Mouse (Mus musculus) retina, postnatal 1 day (tissue): ENCODE results near the gene Tmem229b.
"Not testable (repeated sequence)": the region's sequence is repeated elsewhere in the genome, so short reads cannot be mapped to it uniquely, and the experiment has no call there.

Source experiments
- DNase-seq: peaks from one replicate; pipeline ENCODE4 v3.0.0-alpha.2; 2012

Gene Tmem229b

DNA sequence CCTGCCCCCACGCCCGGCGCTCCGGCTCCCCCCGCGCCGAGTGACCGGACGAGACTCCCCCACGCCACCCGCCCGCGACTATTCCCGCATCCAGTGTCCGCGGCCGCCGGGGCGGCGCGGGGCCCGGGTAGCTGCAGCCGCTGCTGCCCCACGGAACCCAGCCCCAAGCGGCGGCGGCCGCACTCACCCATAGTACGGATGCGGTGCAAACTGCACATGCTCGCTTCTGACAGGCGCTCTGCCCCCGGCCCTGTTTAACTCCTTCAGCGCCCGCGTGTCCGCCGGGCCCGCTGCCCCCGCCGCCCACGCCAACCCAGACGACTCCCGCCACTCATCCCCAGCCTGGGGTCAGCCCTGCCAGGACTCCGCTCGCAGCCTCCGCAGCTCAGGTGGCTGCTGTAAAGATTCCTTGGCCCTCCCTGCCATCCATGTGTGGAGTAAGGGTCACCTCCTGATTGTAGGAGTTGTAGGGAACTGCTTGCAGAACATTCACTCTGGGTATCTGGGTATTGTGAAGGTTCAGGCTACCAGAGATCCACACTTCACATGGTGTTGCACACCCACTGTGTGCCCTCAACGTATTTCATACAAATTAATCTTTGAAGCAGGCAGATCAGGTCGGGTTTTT is at the start of gene Tmem229b:
Tmem229b (minus strand) TSS at position 502 of the 628 bp plus-strand sequence.
- peak; percentile 80 for DNase-seq

DNA sequence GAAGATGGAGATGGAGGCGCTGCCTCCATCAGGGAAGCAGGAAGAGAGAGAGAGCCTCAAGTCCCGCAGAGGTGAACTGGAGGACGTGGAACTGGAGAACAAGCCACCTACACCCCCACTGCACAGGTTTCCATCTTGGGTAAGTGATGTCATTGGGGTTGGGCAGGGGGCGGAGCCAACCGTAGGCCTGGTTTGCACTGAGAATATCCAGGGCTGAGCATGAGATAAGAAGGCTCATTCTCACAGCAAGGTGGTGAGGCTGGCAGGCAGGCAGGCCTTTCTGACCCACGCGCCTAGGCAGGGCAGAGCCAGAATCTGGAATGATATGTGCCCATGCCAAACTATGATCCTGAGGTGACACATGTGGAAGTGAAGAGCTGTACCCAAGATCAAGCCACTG is 47.8 kb upstream of the Tmem229b start:
- DNase-seq, result no peak

DNA sequence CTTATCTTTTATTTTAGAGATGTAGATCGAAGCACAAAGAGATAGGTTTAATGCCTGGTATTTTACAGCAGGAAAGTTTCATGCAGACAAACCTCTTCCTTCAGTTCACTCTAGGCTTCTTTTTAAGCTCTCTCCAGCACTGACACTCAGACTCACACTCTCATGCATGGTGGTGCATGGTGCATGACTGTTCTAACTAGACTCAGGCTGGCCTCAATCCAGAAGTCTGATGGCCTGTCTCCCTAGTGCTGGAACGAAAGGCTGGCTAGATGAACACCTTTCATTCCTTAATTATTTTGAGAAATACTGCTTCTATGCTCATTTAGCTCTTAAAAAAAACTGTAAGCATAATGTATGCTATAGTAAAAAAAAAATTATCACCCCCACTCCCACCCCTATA is 44.6 kb upstream of the Tmem229b start:
- DNase-seq, result no peak

DNA sequence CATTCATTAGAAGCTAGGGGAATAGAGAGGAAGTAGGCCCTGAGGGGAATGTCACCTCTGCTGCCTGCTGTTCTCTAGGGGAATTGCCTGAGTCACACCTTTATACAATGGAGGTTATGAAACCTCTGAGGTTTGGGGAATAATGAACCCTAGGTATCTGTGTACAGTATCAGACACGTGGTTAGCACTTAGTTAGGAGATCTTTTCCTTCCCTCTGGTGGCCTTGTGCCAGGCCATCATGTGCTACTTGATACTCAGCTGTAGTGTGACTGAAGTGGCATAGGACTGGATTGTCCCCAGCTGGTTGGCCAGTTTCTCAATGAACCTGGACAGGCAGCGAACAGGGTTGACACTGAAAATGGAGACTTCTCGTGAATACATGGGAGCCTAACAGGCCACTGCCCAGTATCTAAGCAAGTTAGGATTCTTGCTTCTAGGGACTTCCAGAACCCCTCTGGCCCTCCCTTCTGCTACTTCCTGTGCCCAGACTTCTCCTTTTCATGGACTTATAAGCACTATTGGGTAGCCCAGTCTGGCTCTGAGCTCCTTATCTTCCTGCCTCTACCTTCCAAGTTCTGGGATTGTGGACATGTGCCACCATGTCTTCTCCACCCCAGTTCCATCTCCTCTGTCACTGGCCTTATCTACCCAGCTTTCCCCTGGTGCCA is 43.3 kb upstream of the Tmem229b start:
- no peak for DNase-seq

DNA sequence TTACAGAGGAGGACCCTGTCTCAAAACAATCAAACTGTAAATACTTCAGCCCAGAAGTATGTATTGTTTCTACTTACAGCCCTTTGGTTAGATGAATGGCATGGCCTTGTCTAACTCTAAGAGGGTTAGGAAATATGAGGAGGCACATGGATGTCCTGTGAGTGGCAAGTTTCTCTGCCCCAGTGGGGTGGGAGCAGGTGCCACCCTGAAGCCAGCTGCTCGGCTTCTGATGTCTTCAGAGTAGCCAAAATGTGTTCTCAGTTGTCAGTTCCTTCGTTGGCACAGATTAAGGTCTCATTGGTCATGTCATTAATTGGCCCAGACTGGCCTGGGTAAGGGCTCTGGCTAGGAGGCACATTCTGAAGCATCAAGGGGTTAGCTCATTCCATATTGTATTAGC is 42.4 kb upstream of the Tmem229b start:
- DNase-seq, result no peak

DNA sequence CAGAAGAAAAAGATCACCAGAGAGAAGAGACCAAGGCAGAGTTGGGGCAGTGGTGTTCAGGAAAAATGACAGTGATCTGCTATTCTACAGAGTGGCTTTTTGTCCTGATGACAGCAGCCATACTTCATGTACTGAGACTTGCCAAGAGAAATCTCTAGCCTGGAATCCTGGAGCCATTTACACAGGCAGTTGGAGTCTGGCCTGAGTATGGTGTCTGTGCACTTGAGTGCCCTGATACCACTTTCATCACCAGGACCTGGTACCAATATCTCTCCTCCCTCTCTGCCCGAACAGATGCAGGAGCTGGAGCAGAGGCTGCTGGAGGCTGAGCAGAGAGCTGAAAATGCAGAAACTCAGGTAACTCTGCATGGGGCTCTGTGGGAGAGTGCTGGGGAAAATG is 41.5 kb upstream of the Tmem229b start:
- DNase-seq, result no peak

DNA sequence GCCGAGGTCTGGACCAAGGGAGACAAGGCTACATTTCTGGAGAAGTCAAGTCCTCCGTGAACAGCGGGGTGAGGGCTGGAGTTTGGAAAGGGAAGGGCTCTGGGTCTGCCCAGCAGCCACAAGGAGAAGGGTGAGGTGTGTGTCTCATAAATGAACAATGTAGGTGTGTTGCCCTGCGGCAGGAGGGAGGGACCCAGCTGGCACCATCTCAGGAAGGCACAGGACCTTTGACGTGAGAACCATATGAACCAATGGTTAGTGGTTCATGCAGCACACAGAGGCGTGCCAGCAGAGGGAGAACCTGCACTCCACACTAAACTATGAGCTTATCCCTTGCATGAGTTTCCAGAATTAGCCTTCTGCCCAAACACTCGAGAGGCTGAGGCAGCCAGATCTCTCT is 39.8 kb upstream of the Tmem229b start:
- no peak for DNase-seq

DNA sequence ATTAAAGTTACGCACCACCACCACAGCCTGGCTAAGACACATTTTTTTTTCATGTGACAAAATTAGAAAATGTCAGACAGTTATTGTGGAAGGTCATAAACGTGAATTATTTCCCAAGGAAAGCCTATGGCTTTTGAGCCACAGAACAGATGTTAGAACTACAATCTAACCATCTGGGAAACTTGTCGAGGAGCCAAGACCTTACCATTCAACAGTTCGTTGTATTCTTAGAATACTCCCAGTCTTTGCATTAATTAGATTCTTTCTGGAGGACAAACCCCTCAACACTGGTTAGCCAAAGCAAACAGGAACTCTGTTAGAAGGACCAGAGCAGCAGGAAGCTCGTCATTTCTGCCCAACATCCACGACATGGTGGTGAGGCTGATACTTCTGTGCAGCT is 38.7 kb upstream of the Tmem229b start:
- DNase-seq, result no peak

DNA sequence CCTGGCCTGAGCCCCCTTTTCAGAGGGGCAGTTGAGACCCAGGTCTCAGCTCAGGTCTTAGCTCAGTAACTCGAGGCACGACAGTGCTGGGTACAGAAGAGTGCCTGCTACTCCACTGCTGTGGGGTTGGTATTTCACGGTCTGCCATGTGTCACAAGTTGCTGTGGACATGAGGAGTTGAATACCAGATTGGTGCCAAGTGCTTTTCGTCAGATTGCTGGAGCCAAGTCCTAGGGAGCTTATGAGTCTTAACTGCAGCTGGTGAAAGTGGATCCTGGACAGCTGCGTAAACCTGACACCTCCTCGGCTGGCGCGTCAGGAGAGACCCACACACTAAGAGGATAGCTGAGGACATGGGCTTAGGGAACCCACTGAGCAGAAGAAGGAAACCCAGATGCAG is 37.2 kb upstream of the Tmem229b start:
- peak; percentile 11 for DNase-seq

DNA sequence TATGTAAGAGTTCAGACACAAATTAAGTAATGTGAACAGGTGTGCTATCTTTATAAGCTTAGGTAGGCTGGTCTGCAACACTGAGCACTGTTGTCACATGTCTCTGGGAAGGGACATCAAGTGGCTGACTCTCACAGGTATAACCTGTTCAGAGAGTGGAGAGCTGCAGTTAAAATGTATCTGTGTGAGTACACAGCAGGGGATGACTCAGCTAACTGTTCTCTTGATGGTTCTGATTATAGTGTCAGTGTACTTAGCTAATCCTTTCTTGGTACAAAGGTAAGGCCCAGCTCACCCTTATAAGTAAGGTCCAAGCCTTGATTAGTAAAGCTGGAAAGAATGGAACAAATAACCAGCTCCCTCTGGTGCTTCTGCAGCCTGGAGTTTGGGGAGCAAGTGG is 34.0 kb upstream of the Tmem229b start:
- no peak for DNase-seq

DNA sequence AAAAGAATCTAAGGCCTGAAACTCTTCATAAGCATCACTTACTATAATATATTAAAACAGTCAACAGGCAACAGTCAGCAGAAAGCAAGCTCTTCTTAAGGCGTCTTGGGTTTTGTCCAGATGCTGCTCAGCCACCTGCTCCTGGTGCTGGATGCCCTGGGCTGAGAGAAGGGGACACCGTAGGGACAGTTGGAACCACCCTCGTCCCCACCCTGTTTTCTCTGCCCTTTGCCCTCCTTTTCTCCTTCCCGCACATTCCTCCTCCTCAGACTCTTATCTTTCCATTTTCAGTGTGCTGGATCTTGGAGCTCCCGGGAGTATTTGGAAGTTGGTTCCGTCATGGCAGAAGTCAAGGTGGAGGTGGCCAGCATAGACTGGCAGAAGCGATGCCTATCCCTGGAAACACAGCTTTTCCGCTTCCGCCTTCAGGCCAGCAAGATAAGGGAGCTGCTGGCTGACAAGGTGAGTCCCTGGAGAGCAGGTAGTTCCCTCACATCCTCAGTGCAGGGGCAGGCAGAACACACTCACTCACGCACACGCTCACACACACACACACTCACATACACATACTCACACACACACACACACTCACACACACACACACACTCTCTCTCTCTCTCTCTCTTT is 32.9 kb upstream of the Tmem229b start:
- no peak for DNase-seq

DNA sequence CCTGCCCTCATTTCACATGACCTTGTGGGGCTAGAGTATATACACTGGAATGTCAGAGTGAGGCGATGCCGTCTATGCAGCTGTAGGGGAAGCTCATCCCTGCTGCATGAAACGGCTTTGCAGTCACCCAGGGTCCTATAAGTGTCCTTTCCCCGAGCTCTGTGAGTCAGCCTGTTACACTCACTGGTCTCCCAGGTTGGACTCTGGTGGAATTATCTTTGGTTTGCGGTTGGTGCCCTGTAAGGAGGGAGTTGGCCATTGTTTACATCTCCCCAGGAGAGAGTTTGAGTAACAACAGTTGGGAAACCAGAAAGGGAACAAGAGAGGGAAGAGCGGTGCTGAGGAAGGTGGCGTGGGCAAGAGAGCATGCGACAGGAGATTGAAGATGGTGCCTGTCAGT is 32.3 kb upstream of the Tmem229b start:
- DNase-seq, result no peak

DNA sequence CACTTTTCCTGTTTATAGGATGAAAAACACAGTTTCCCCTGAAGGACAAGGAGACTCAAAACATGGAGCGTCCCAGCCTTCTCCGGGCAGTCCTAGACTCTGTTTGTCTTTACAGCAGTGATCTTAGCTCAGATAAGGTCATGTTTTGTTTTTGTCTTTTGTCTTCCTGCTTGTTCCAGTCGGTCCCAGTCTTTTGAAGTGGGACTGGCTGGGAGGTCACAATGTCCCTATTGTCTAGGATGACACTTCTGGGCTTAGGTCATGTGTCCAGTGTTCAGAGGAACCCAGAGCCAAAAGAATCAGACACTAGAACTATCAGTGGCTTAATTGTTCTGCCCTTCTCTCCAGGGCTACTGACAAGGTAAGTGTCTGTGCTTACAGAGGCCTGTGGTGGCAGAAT is 27.9 kb upstream of the Tmem229b start:
- peak; percentile 36 for DNase-seq

DNA sequence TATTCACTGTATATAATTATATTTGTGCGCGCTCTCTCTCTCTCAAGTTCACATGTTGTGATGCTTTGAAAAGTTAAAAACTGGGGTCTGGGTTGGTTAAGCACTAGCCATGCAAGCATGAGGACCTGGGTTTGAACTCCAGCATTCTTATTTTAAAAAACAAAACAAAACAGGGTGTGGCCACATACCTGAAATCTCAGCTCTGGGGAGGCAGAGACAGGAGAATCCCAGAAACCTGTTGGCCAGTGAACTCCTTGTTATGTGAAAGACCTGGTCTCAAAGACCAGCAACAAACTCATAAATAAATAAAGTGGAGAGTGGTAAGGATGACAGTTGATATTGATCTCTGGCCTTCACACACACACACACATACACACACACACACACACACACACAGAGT is 26.9 kb upstream of the Tmem229b start:
- DNase-seq, result no peak

DNA sequence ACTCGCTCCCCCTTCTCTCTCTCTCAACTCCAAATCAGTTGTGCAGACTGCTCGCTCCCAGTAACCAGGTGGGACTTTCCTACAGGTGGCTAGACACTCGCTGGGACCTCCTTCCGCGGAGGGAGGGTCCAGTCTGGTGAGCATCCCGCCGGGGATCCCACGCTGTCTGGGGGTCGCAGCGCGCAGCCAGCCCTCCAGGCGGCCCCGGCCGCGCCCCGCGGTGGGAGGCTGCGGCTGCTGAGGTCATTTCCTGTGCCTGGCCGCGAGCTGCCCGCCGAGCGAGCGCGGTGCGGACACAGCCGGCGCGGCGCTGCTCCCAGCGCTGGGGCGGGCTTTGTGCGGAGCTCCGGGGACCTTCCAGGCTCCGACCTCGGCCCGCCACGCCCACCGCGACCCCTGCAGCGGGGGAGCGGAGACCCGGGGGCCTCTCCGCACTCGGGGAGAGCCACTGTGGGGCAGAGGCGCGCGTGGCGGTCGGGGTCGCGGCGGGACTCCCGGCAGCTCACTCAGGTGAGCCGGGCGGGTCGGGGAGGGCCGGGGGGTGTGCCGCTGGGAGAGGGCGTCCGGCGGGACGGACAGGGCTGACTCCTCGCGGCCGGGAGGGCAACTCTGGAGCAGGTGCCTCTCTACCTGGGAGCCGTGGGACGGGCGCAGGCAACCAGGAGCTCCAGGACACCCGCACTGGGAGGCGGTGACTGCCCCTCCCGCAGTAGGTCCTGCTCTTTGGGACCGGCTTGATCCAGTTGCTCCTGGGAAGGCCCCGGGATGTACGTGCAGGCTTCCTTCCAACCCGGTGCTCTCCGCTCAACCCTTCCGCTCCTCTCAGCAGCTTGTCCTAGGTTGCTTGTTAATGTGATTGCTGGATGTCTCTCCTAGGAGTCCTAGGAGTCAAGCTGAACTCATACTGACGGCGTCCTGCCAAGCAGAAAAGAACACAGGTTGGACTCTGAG is 21.8 kb upstream of the Tmem229b start, which contains the start of gene Plekhh1:
Plekhh1 (plus strand) TSS at position 253 of the 951 bp plus-strand sequence.
- DNase-seq, result peak; percentile 84

DNA sequence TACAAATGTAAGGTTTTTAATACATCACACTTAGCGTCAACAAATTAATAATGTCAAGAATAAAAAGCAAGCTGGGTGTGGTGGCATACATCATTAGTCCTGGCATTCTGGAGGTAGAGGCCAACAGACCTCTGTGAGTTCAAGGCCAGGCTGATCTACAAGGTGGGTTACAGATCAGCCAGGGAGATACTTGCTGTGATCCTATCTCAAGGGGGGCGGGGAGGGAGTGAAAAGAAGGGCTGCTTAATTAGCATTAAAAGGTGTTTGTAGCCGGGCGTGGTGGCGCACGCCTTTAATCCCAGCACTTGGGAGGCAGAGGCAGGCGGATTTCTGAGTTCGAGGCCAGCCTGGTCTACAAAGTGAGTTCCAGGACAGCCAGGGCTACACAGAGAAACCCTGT is 20.1 kb upstream of the Tmem229b start:
- not testable (repeated sequence) for DNase-seq

DNA sequence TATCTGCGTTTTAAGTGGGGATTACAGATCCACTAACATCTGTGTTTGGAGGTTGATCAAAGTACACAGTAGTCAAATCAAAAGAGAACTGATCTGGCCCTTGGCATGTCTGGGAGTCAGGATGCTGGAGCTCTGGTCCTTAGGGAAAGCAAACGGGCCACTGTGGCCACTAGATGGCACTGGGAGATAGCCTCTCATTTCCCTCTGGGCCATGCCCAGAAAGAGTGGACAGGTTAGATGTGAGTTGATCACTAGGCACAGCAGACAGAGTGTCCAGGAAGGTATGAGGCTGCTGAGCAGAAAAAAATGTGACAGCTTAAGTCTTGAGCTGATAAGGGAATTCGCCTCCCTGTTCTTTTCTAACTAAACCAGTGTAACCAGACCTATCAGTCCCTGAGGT is 15.5 kb upstream of the Tmem229b start:
- DNase-seq, result peak; percentile 76

DNA sequence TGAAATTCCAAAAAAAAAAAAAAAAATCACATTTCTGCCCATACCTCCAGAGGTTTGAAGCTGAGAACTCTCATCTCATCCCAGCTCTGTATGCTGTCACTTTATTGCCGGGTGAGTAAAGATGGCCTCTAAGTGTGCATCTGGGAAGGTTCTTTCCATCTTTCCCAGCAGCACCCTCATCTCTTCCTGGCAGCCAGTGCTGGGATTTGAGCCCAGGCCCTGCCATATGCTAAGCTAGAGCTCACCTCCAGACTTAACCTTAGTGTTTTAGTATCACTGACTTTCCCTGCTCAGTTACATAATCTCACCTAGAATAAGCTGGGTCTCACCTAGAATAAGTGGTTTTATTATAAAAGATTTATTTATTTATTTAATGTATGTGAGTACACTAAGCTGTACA is 14.5 kb upstream of the Tmem229b start:
- DNase-seq, result no peak

DNA sequence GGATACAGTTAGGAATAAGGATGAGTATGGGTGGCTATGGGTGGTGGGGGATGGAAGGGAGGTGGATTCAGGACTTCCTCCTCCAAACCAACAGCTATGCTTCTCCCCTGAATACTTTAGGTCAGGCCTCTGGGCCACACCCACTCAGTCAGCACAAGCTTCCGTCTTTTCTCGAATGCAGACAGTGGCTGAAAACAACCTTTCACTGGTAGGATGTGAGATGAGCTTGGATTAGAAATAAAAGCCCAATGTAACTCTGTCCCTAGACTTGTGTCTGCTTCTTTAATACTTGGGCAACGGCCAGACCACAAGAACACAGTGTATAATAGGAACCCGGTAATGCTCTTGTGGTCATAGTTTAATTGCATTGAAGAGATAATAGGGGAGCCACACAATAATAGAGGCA is 10.6 kb upstream of the Tmem229b start:
- DNase-seq, result no peak

DNA sequence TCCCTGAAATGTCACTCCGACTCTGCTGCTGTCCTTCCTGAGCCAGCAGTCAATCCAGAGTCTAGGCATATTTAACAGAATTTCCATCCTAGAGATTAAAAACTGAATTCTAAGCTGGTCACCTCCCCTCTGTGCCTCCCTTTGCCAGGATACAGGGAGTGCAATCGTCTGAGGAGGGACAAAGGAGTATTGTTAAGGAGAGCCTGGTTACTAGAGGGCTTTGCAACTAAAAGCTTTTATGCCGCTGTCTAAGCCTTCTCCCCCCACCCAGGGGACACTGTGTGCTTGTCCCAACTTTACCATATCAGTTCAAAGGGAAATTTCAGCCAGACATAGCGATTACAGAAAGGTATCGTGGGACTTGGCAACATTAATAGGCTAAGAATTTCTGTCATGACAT is 8.7 kb upstream of the Tmem229b start:
- peak; percentile 62 for DNase-seq

DNA sequence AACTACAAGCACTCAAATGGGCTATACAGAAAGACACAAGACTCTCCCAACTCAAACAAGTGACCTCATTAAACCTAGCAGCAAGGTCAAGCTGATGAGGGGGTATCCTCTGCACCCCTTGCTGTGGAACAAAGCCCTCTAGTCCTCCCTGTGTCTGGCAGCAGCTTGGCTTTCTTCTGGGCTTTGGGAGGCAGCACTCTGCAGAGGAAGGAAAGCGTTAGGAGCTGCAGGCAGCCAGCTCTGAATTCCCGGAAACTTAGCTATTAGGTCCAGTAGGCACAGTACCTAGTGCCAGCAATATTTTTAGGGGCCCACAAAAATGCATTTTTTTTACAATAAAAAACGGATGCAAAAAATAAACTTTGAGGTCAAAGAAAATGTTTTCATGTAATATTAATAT is 3.1 kb upstream of the Tmem229b start:
- DNase-seq, result no peak

DNA sequence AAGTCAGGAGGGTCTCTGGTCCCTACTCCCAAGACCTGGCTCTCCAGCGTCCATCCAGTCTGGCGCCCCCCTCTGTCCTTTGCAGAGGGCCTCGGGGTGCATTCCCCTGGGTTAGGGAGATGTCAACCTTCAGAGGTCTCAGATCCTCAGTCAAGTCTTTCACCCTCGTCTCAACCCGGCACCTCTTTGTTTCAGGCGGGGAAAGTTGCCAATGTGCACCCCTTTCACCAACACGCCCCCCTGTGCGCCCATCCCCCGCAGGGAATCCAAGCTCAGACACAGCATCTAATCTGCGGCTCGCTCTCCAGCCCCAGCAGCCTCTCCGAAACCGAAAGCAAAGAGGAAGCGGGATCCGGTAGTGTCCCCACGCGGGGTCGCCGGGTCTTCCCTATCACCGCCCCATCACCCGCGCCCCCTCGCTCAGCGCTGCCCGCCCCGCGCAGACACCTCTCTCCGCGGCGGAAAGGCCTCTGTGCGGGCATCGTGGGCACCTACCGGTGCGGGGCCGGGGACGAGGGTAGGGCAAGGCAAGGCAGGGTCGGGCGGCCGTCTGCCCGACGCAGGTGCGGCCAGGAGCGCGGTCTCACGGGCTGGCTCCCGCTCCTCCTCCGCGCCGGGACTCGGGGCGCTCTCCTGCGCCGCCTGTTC is 825 bp downstream of the Tmem229b start:
- peak; percentile 84 for DNase-seq

DNA sequence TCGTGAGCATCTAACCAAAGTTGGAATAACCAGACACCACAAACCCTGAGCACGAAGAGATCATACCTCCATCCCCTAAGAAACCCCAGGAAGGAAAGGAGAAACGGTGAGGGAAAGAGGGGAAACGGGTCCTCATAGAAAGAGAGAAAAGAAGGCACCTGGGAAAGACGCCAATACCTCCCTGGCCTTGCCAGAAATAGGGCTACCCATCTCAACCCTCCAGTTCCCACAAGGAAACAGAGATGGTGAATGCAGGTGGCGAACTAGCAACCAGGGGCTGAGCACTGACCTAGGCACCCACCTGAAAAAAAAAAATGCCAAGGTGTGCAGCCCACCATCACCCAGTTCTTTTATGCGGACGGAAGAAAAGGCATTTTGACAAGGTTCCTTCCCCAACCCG is 1.4 kb downstream of the Tmem229b start:
- DNase-seq, result no peak
